Mouse (Mus musculus) telencephalon, adult 2 months (tissue): ENCODE results near the gene Mrps23.

Experiments
- DNase-seq: peaks from one replicate; pipeline ENCODE4 v3.0.0-alpha.2; 2011; ENCODE audit warnings: low read depth, low spot score

Mrps23 gene

GRCm38 (mm10) chr11:88207697-88208096, 3.5 kb downstream of the Mrps23 start:
- DNase-seq, result no peak

- no peak for DNase-seq
Observed at GRCm38 (mm10) chr11:88211824-88212582, 7.8 kb downstream of the Mrps23 start.

- DNase-seq, result no peak
Observed at GRCm38 (mm10) chr11:88213757-88214156, 9.6 kb downstream of the Mrps23 start.

GRCm38 (mm10) chr11:88214881-88215831, 11.0 kb downstream of the Mrps23 start:
- DNase-seq, result peak; percentile 78

GRCm38 (mm10) chr11:88216231-88216685, 12.1 kb downstream of the Mrps23 start:
- peak; percentile 52 for DNase-seq

GRCm38 (mm10) chr11:88218155-88218554, 14.0 kb downstream of the Mrps23 start:
- DNase-seq, result no peak

GRCm38 (mm10) chr11:88218586-88218985, 14.4 kb downstream of the Mrps23 start:
- DNase-seq, result no peak

GRCm38 (mm10) chr11:88221929-88222475, 17.8 kb downstream of the Mrps23 start:
- no peak for DNase-seq

- no peak for DNase-seq
Observed at GRCm38 (mm10) chr11:88227001-88227957, 23.1 kb downstream of the Mrps23 start.

- DNase-seq, result no peak
Observed at GRCm38 (mm10) chr11:88231213-88231790, 27.1 kb downstream of the Mrps23 start.

GRCm38 (mm10) chr11:88233528-88234427, 29.6 kb downstream of the Mrps23 start:
- no peak for DNase-seq

GRCm38 (mm10) chr11:88234789-88235188, 30.6 kb downstream of the Mrps23 start:
- DNase-seq, result no peak

GRCm38 (mm10) chr11:88235221-88236203, 31.3 kb downstream of the Mrps23 start:
- DNase-seq, result no peak

GRCm38 (mm10) chr11:88240275-88240674, 36.1 kb downstream of the Mrps23 start:
- DNase-seq, result no peak

GRCm38 (mm10) chr11:88240736-88241353, 36.7 kb downstream of the Mrps23 start:
- no peak for DNase-seq

GRCm38 (mm10) chr11:88241468-88242301, 37.5 kb downstream of the Mrps23 start:
- no peak for DNase-seq

GRCm38 (mm10) chr11:88245581-88246170, 41.5 kb downstream of the Mrps23 start:
- peak; percentile 79 for DNase-seq
